Mouse (Mus musculus): ENCODE data around the gene Il16. TPM values are rescaled to one million over a fixed set of nuclear protein-coding genes. Genes with fewer than 3 reads are reported as not detected.

Il16 gene
- polyA plus RNA-seq, 1 experiment from 2014 or later, result 1.1 TPM

DNA sequence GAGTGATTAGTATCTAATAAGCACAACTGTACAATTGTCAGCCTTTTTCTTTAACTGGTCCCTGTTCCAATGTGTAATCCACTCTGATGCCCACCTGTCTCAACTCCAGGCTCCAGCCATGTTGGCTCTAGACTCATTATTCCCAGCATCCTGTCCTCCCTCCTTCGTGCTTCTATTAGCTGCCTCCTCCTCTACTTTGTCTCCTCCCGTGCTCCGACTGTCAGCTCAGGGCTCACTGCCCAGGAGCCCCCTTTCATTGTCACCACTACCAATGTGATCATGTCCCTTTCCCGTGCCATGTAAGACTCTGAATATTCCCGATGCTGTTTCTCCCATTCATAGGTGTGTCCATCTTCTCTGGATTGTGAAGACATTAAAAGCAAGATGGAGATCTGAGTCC is 16.8 kb upstream of the Il16 start:
- Histone ChIP-seq H3K27me3 (ENCODE audit: control insufficient read depth, insufficient read depth, low read length) (no peaks in the 10 kb centered on the region), H3K9me3 (ENCODE audit: control insufficient read depth, low read length) (no peaks in the 10 kb centered on the region), H3K36me3 (ENCODE audit: control insufficient read depth, insufficient read depth, low read length) (no peaks in the 10 kb centered on the region), H3K4me1 (ENCODE audit: control insufficient read depth, insufficient read depth, low read length) (no peaks in the 10 kb centered on the region), H3K4me3 (ENCODE audit: low read depth, low read length) (no peak overlapping the region), H3K4me2 (no peak overlapping the region), H3K9ac (ENCODE audit: low read length) (no peak overlapping the region), H3K27ac (ENCODE audit: low read depth, low read length) (no peak overlapping the region)
- DNase-seq (ENCODE audit: low spot score, missing footprints) (no peak), ATAC-seq (ENCODE audit: low FRiP score) (no peak)
- 88% methylated on average over 5 of the region's 5 CpGs for WGBS

DNA sequence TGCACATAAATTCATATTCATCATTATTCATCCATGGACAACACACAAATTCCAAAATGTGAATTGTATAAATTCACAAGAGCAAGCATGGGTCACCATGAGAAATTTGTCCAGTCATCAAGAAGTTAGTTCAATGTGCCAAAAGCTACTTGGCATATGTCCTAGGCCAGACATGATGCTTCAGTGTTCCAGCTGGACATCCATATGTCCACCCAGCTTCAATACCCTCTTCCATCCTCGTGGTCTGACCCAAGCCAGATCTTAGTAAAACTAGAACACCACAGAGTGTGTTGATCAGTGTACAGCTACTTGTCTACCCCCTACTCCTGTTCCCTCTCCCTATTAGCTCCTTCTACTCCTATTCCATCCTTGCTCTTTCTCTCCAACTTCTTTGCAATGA is 5.5 kb upstream of the Il16 start:
- 57% methylated on average over 1 of the region's 1 CpGs for WGBS
- Histone ChIP-seq H3K4me3 (ENCODE audit: low read depth, low read length) (no peak overlapping the region), H3K27ac (ENCODE audit: low read depth, low read length) (no peak overlapping the region), H3K4me2 (no peak overlapping the region), H3K4me1 (ENCODE audit: control insufficient read depth, insufficient read depth, low read length) (peaks cover 3% of the 10 kb centered on the region), H3K36me3 (ENCODE audit: control insufficient read depth, insufficient read depth, low read length) (no peaks in the 10 kb centered on the region), H3K9ac (ENCODE audit: low read length) (no peak overlapping the region), H3K27me3 (ENCODE audit: control insufficient read depth, insufficient read depth, low read length) (no peaks in the 10 kb centered on the region), H3K9me3 (ENCODE audit: control insufficient read depth, low read length) (no peaks in the 10 kb centered on the region)
- ATAC-seq (ENCODE audit: low FRiP score) (no peak), DNase-seq (ENCODE audit: low spot score, missing footprints) (no peak)

DNA sequence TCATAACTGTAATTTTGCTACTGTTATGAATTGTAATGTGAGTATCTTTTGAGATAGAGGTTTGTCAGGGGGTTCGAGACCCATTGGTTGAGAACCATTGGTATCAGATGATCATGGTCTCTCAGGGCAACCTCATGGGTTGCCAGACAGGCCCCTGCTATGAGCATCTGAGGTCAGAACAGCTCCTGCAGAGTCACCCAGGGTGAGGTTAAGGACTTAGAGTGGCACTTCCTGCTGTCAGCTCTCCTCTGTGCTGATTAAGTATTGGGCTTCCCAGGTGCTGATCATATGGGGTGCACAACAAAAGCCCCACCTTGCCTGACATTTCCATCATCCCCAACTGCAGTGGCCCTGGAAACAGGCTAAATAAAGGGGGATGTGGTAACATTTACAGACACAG is 2.9 kb upstream of the Il16 start:
- no peak overlapping the region for H3K27ac ChIP-seq (ENCODE audit: low read depth, low read length)
- H3K9me3 ChIP-seq (ENCODE audit: control insufficient read depth, low read length), result no peaks in the 10 kb centered on the region
- WGBS, result 79% methylated on average over 1 of the region's 1 CpGs
- H3K4me3 ChIP-seq (ENCODE audit: low read depth, low read length), result no peak overlapping the region
- DNase-seq (ENCODE audit: low spot score, missing footprints), result no peak
- H3K4me2 ChIP-seq, result no peak overlapping the region
- H3K27me3 ChIP-seq (ENCODE audit: control insufficient read depth, insufficient read depth, low read length), result no peaks in the 10 kb centered on the region
- no peak for ATAC-seq (ENCODE audit: low FRiP score)
- no peaks in the 10 kb centered on the region for H3K36me3 ChIP-seq (ENCODE audit: control insufficient read depth, insufficient read depth, low read length)
- H3K9ac ChIP-seq (ENCODE audit: low read length), result no peak overlapping the region
- peaks cover 4% of the 10 kb centered on the region for H3K4me1 ChIP-seq (ENCODE audit: control insufficient read depth, insufficient read depth, low read length)

DNA sequence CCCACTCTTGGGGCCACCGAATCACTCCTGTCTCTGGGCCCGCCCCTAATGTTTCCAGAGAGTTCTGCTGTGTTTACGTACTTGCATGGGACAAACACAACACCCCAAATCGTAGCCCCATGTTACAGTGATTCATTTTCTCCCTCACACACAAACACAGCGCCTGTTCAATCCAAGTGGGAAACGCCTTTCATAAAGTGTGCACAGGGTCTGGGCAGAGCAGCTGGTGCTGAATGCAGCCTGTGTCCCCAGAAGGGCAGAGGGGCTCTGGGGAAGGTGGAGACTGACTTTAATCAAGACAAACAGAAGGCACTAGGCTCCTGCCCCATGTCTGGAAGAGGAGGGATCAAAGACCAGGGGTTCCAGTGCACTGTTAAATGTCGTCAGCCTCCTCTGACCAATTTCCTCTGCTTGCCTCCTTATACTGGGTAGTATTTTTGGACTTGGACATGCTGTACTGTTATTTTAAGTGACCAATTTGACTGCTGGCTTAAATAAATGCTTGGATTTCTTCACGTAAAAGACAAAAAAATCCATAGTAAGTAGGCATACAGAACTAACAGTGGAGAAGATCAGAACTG is 671 bp upstream of the Il16 start:
- Histone ChIP-seq H3K36me3 (ENCODE audit: control insufficient read depth, insufficient read depth, low read length) (no peaks in the 10 kb centered on the region), H3K9me3 (ENCODE audit: control insufficient read depth, low read length) (no peaks in the 10 kb centered on the region), H3K27me3 (ENCODE audit: control insufficient read depth, insufficient read depth, low read length) (no peaks in the 10 kb centered on the region), H3K27ac (ENCODE audit: low read depth, low read length) (no peak overlapping the region), H3K4me2 (no peak overlapping the region), H3K4me3 (ENCODE audit: low read depth, low read length) (no peak overlapping the region), H3K9ac (ENCODE audit: low read length) (no peak overlapping the region), H3K4me1 (ENCODE audit: control insufficient read depth, insufficient read depth, low read length) (peaks cover 4% of the 10 kb centered on the region)
- ATAC-seq (ENCODE audit: low FRiP score) (peak; percentile 40; the same call in 1 of the 2 replicates), DNase-seq (ENCODE audit: low spot score, missing footprints) (no peak)
- WGBS, result 72% methylated on average over 8 of the region's 8 CpGs

DNA sequence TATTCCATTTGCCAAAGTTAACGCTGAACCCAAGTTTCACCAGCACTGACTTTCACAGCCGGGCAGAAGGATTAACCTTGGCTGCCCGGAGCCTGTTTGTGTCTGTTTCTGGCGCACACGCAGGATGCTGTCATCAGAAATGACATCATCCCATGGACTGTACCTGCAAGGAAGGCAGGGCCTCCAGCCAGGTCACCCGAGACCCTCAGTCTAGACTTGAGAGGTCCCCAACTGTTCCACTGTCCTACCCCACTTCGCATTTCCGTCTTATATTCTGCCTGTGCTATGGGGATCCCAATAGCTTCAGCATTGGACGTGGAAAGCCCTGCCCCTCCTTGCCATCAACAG is 487 bp downstream of the Il16 start:
- 81% methylated on average over 9 of the region's 9 CpGs for WGBS
- no peak overlapping the region for H3K4me2 ChIP-seq
- no peak for DNase-seq (ENCODE audit: low spot score, missing footprints)

DNA sequence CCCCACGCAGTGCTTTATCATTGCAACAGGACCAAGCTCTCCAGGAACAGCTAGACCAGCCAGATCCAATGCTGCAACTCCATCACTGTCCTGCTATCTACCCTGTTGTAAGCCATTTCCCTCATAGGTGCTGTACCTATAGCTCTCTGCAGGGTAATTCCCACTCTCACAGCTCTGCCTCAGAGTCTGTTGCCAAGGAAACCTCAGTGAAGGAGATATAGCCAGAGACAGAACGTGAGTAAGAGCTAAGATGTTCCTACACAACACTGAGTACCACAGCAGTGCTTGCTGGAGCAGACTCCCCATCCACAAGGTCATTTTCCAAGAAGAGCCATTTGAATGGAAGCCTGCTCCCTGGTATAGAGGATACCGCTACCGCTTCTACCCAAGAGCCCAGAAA is 1.3 kb downstream of the Il16 start:
- no peak for DNase-seq (ENCODE audit: low spot score, missing footprints)
- H3K27ac ChIP-seq (ENCODE audit: low read depth, low read length), result no peak overlapping the region
- no peak overlapping the region for H3K4me3 ChIP-seq (ENCODE audit: low read depth, low read length)
- H3K4me1 ChIP-seq (ENCODE audit: control insufficient read depth, insufficient read depth, low read length), result peaks cover 4% of the 10 kb centered on the region
- no peaks in the 10 kb centered on the region for H3K27me3 ChIP-seq (ENCODE audit: control insufficient read depth, insufficient read depth, low read length)
- H3K4me2 ChIP-seq, result no peak overlapping the region
- ATAC-seq (ENCODE audit: low FRiP score), result no peak
- 79% methylated on average over 4 of the region's 4 CpGs for WGBS
- H3K9me3 ChIP-seq (ENCODE audit: control insufficient read depth, low read length), result no peaks in the 10 kb centered on the region
- H3K9ac ChIP-seq (ENCODE audit: low read length), result no peak overlapping the region
- H3K36me3 ChIP-seq (ENCODE audit: control insufficient read depth, insufficient read depth, low read length), result no peaks in the 10 kb centered on the region

More for the DNA sequence above, 487 bp downstream of the Il16 start:
- Histone ChIP-seq H3K36me3 (ENCODE audit: control insufficient read depth, insufficient read depth, low read length) (no peaks in the 10 kb centered on the region), H3K4me3 (ENCODE audit: low read depth, low read length) (no peak overlapping the region), H3K27me3 (ENCODE audit: control insufficient read depth, insufficient read depth, low read length) (no peaks in the 10 kb centered on the region), H3K9me3 (ENCODE audit: control insufficient read depth, low read length) (no peaks in the 10 kb centered on the region), H3K9ac (ENCODE audit: low read length) (no peak overlapping the region), H3K4me1 (ENCODE audit: control insufficient read depth, insufficient read depth, low read length) (peaks cover 4% of the 10 kb centered on the region), H3K27ac (ENCODE audit: low read depth, low read length) (no peak overlapping the region)
- no peak for ATAC-seq (ENCODE audit: low FRiP score)

DNA sequence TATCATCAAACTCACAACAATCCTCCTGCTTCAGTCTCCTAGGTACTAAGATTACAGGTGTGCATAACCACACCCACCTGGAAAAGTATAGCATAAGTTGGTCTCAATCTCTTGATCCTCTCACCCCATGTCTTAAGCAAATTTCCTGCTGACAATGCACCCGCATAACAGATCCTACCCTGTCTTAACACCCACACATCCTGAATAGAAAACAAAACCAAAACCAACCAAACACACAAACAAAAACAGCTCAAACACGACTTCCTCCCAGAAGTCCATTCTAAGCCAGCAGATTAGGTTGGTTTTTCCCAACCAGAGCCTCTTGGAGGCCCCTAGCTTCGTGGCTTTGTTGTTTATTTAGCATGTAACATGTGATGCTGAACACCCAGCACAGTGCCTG is 2.8 kb downstream of the Il16 start:
- H3K27ac ChIP-seq (ENCODE audit: low read depth, low read length), result no peak overlapping the region
- H3K4me2 ChIP-seq, result no peak overlapping the region
- H3K4me3 ChIP-seq (ENCODE audit: low read depth, low read length), result no peak overlapping the region
- DNase-seq (ENCODE audit: low spot score, missing footprints) (no peak), ATAC-seq (ENCODE audit: low FRiP score) (no peak)
- no peaks in the 10 kb centered on the region for H3K36me3 ChIP-seq (ENCODE audit: control insufficient read depth, insufficient read depth, low read length)
- 56% methylated on average over 3 of the region's 3 CpGs for WGBS
- H3K9me3 ChIP-seq (ENCODE audit: control insufficient read depth, low read length), result no peaks in the 10 kb centered on the region
- no peak overlapping the region for H3K9ac ChIP-seq (ENCODE audit: low read length)
- H3K4me1 ChIP-seq (ENCODE audit: control insufficient read depth, insufficient read depth, low read length), result peaks cover 4% of the 10 kb centered on the region
- H3K27me3 ChIP-seq (ENCODE audit: control insufficient read depth, insufficient read depth, low read length), result no peaks in the 10 kb centered on the region

DNA sequence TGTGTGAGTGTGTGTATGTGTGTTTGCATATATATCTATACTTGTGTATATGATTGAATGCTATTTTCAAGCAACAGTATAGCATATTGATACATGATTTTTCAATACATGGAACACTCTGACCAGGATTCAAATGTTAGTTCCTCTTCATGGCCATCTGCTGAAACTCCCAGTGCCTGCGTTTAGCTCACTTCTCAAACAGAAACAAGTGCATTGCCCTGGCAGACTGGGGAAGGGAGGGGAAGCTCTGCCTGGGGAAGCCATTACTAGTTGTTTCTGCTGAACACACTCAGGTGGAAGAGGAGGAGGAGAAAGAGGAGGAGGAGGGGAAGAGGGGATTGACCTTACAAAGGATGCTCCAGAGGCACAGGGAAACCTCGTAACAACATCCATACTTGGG is 3.5 kb downstream of the Il16 start:
- H3K9ac ChIP-seq (ENCODE audit: low read length), result no peak overlapping the region
- 81% methylated on average over 2 of the region's 2 CpGs for WGBS

DNA sequence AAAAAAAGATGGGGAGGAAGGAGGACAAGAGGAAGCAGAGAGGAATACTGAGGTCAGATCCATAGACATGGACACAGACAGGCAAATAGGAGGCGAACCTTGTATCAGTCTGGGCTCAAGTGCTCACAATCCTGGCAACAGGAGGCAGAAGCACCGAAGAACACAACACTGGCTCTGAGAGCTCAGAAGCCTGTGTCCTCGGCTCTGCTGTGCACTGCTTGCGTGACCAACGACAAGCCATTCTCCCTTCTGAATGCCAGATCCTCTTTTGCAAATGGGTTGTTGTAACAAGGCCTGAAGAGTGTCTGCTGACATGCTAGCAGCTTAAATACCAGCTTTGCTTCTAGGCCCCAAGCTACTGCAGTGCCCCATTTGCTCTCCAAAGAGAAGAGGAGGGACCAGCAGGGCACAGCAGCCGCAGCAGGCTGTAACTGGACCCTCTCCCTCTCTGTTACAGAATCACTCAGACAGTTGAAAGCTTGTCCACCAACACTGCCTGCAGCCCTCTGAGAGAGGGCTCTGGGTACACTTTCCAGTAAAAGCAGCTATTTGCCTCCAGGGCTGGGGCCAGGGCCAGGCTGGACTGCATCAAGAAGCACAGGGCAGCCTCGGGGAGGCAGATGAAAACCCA is 5.7 kb downstream of the Il16 start:
- no peak overlapping the region for H3K9ac ChIP-seq (ENCODE audit: low read length)
- no peaks in the 10 kb centered on the region for H3K4me1 ChIP-seq (ENCODE audit: control insufficient read depth, insufficient read depth, low read length)
- no peak overlapping the region for H3K27ac ChIP-seq (ENCODE audit: low read depth, low read length)
- ATAC-seq (ENCODE audit: low FRiP score) (no peak), DNase-seq (ENCODE audit: low spot score, missing footprints) (no peak)
- 48% methylated on average over 7 of the region's 7 CpGs for WGBS
- no peak overlapping the region for H3K4me2 ChIP-seq
- H3K27me3 ChIP-seq (ENCODE audit: control insufficient read depth, insufficient read depth, low read length), result no peaks in the 10 kb centered on the region
- no peaks in the 10 kb centered on the region for H3K9me3 ChIP-seq (ENCODE audit: control insufficient read depth, low read length)
- no peak overlapping the region for H3K4me3 ChIP-seq (ENCODE audit: low read depth, low read length)
- no peaks in the 10 kb centered on the region for H3K36me3 ChIP-seq (ENCODE audit: control insufficient read depth, insufficient read depth, low read length)

More for the DNA sequence above, 3.5 kb downstream of the Il16 start:
- DNase-seq (ENCODE audit: low spot score, missing footprints) (no peak), ATAC-seq (ENCODE audit: low FRiP score) (no peak)
- Histone ChIP-seq H3K4me3 (ENCODE audit: low read depth, low read length) (no peak overlapping the region), H3K27ac (ENCODE audit: low read depth, low read length) (no peak overlapping the region), H3K4me2 (no peak overlapping the region), H3K4me1 (ENCODE audit: control insufficient read depth, insufficient read depth, low read length) (peaks cover 4% of the 10 kb centered on the region), H3K36me3 (ENCODE audit: control insufficient read depth, insufficient read depth, low read length) (no peaks in the 10 kb centered on the region), H3K9me3 (ENCODE audit: control insufficient read depth, low read length) (no peaks in the 10 kb centered on the region), H3K27me3 (ENCODE audit: control insufficient read depth, insufficient read depth, low read length) (no peaks in the 10 kb centered on the region)

All from midbrain, embryonic 11.5 days (tissue).